Comparison of ENCODE assay signal across 8 mouse cellular contexts in the genomic region with DNA sequence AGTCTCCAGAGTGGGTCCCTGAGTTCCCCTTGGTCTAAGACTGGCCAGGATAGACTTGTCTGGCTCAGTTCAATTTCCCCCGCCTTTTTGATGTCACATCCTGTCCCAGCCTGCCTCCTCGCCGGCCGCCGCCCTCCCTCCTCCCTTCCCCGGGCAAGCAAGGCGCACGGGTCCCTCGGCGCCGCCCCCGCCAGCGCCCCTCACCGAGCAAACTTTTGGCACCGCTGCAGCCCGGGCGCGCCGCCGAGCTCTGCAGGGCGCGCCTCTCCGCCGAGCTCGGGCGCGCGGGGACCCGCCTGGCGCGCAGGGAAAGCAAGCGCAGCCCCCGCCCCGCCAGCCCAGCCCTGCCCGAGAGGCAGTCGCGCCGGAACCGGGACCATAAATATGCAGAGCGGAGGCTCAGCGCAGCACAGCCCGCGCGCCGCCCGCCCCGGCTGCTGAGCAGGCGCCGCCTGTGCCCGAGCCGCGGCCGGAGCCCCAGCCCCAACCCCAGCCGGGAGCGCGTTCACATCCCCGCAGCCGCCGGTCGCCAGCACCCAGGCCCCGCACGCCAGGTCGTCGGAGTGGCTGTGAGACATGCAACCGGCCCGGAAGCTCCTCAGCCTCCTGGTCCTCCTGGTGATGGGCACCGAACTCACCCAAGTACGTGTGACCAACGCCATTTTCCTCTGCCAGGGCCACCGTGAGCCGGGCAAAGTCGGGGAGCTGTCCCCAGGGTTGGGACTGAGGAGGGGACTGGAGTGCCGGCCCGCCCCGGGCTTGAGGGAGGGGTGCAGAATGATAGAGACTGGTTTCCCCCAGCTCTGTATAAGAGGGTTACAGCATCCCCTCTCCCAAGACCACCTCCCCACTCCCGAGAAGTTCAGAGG. TPM values are rescaled to one million over a fixed set of nuclear protein-coding genes. Genes with fewer than 3 reads are reported as not detected.
DNase-seq lines count a peak whose midpoint lies in the region; ATAC-seq and TF ChIP-seq lines count a peak whose summit lies in the region.

TSS of gene Olfm1 (plus strand) at position 172 of the 869 bp plus-strand sequence.

- TF ChIP-seq POLR2A in cortical plate, adult 2 months (IDR thresholded peaks at IDR 0.05; ENCODE audit: extremely low read depth, insufficient read depth, low read length) = peak; percentile 50; the same call in 1 of the 2 replicates

- H3K4me1 ChIP-seq in cortical plate, adult 2 months (ENCODE audit: control insufficient read depth, insufficient read depth, low read length) = peaks cover 7% of the 10 kb centered on the region
- H3K4me1 ChIP-seq in hindbrain, embryonic 15.5 days (replicated peaks) = peaks cover 62% of the 10 kb centered on the region

- no peak for TF ChIP-seq CTCF in cortical plate, adult 2 months (IDR thresholded peaks at IDR 0.05; ENCODE audit: extremely low read depth, insufficient read depth, low read length)

- peak; percentile 84 for ATAC-seq in hindbrain, embryonic 15.5 days (ENCODE audit: low FRiP score, low read depth)
- no peak for ATAC-seq in megakaryocyte-erythroid progenitor cell, adult 5-6 weeks (replicated peaks; ENCODE audit: low FRiP score, low TSS enrichment, poor library complexity, severe bottlenecking)

- H3K4me2 ChIP-seq in hindbrain, embryonic 15.5 days = peak within 1 kb of the TSS; percentile 65

- H3K9me3 ChIP-seq in hindbrain, embryonic 15.5 days = no peaks in the 10 kb centered on the region

- H3K36me3 ChIP-seq in hindbrain, embryonic 15.5 days = no peaks in the 10 kb centered on the region

- H3K4me3 ChIP-seq in cortical plate, adult 2 months (ENCODE audit: insufficient read depth, low read length) = peak within 1 kb of the TSS; percentile 94
- peak within 1 kb of the TSS; percentile 58 for H3K4me3 ChIP-seq in hindbrain, embryonic 15.5 days

- H3K9ac ChIP-seq in hindbrain, embryonic 15.5 days = peak within 1 kb of the TSS; percentile 74

- H3K27ac ChIP-seq in cortical plate, adult 2 months (ENCODE audit: insufficient read depth, low read length) = peak within 1 kb of the TSS; percentile 96
- peak within 1 kb of the TSS; percentile 84 for H3K27ac ChIP-seq in hindbrain, embryonic 15.5 days (replicated peaks)

- peak; percentile 30 for DNase-seq in adrenal gland, adult 8-10 months
- DNase-seq in gastrocnemius, postnatal 14 days = peak; percentile 81
- peak; percentile 73 to 86 for DNase-seq in left cerebral cortex, adult 18-20 months (ENCODE audit: low spot score in 2 of 2)
- peak; percentile 72 for DNase-seq in lung, postnatal 14 days
- peak; percentile 85 for DNase-seq in retina, postnatal 1 day

- intact Hi-C loops in gastrocnemius, postnatal 14 days (cut with DNase I; ENCODE audit: low total_unique reads) = loop anchor here (10.0 kb wide), 1 partner anchor 208 kb away; no protein-coding TSS in a partner anchor

- WGBS in hindbrain, embryonic 15.5 days = under 1% methylated on average over 66 of the region's 76 CpGs

- H3K27me3 ChIP-seq in hindbrain, embryonic 15.5 days = no peaks in the 10 kb centered on the region

RNA-seq across cellular contexts. Expression of gene Olfm1, which starts in this region (rescaled TPM):
- 10 to 100 TPM; 42.9 to 56.6 (median 48.5) TPM for total RNA-seq in adrenal gland, adult 8-10 months (2022)
- polyA plus RNA-seq in cortical plate, adult 2 months (2012; rRNA removed) = 1,426 and 1,489 TPM in 2 replicates
- 10 to 100 TPM in 1 of 2 experiments, 1 to 10 TPM in 1; 9.5 to 13.9 TPM for total RNA-seq in gastrocnemius, postnatal 14 days (2021)
- polyA plus RNA-seq in hindbrain, embryonic 15.5 days (2015; fragmentation: Nextera tagmentation; extraction: Ambion mirVana) = 343 and 372 TPM in 2 replicates
- total RNA-seq in left cerebral cortex, adult 18-20 months (2021) = 1,000 to 10,000 TPM; 1,494 to 1,506 TPM
- total RNA-seq in megakaryocyte-erythroid progenitor cell, adult 5-6 weeks (2014; fragmentation: Nextera tagmentation) = 1.7 and 4.4 TPM in 2 replicates
- 3.3 and 3.6 TPM in 2 replicates for total RNA-seq in megakaryocyte-erythroid progenitor cell, adult 5-6 weeks (2017)

Comparison
In these comparisons a context has a peak if more than half of its experiments do, and no peak if none do; other contexts are left out.
1. RNA of gene Olfm1 (total RNA-seq): 1,494 to 1,506 TPM in left cerebral cortex, adult 18-20 months; 42.9 to 56.6 TPM in adrenal gland, adult 8-10 months, 9.5 to 13.9 TPM in gastrocnemius, postnatal 14 days and 1.7 to 4.4 TPM in megakaryocyte-erythroid progenitor cell, adult 5-6 weeks; every median in the first group is over 10 times any median in the second.
2. DNase-seq: peak in every context shown above with its lines; median percentile 85 in retina, postnatal 1 day; 81 in gastrocnemius, postnatal 14 days; 80 in left cerebral cortex, adult 18-20 months; 72 in lung, postnatal 14 days; 30 in adrenal gland, adult 8-10 months.